Mouse (Mus musculus): ENCODE results near the gene Ttc36. TPM values are rescaled to one million over a fixed set of nuclear protein-coding genes. Genes with fewer than 3 reads are reported as not detected.
A peak's percentile ranks its signal among the peaks of the same experiment; 100 is the strongest.
"Not testable (repeated sequence)": the region's sequence is repeated elsewhere in the genome, so short reads cannot be mapped to it uniquely, and the experiment has no call there.

Gene Ttc36
- polyA plus RNA-seq, 2 experiments, result 40.4 to 72.0 TPM

DNA sequence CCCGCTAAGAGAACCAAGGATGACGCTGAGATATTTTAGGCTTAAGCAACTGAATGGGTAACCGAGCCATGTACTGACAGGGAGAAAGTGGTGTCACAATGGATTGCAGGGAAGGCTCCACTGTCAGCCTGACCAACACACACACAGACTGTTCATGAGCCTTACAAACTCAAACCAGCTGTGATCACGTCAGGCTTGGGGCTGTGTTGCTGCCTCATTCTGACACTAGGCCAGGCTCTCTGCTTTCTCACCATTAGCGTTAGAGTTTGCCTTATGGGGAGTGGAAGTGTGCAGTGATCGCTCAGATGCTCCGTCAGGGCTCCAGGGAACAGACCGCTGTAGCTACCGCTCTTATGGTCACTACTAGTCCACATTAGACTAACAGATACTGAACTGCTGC lies 10.0 kb downstream of the Ttc36 start:
- WGBS (ENCODE audit: insufficient replicate concordance), result 67% methylated on average over 9 of the region's 9 CpGs
- no peak overlapping the region for H3K4me3 ChIP-seq (ENCODE audit: insufficient read depth in 1 of 2, low read depth in 2 of 2, low read length in 2 of 2)
- H3K9ac ChIP-seq (replicated peaks), result no peak overlapping the region
- no peaks in the 10 kb centered on the region; the same call in 1 of the 2 replicates for H3K36me3 ChIP-seq (replicated peaks; ENCODE audit: control insufficient read depth, insufficient read depth, low read depth)
- H3K4me1 ChIP-seq (replicated peaks; ENCODE audit: control insufficient read depth in 2 of 2, insufficient read depth in 2 of 2, low read length in 1 of 2), result no peaks in the 10 kb centered on the region
- no peak overlapping the region for H3K27ac ChIP-seq
- ATAC-seq (ENCODE audit: insufficient read depth), result no peak
- no peak for TF ChIP-seq CTCF (IDR thresholded peaks at IDR 0.05; ENCODE audit: low read depth)
- TF ChIP-seq EP300 (IDR thresholded peaks at IDR 0.05; ENCODE audit: low read depth), result no peak
- H3K9me3 ChIP-seq (ENCODE audit: control insufficient read depth, low read length), result no peaks in the 10 kb centered on the region
- DNase-seq (ENCODE audit: low read depth in 3 of 3, low spot score in 3 of 3), result no peak
- H3K4me2 ChIP-seq (ENCODE audit: low read depth), result no peak overlapping the region
- H3K27me3 ChIP-seq (ENCODE audit: control insufficient read depth, insufficient read depth, low read length), result no peaks in the 10 kb centered on the region

- ATAC-seq (ENCODE audit: insufficient read depth) (peak; percentile 98), DNase-seq (ENCODE audit: low read depth in 3 of 3, low spot score in 3 of 3) (peak; percentile 89 to 93 (median 92))
- Histone ChIP-seq H3K27ac (no peak overlapping the region; the same call in 1 of the 2 replicates), H3K4me2 (ENCODE audit: low read depth) (peak overlapping the region; percentile 80), H3K4me1 (replicated peaks; ENCODE audit: control insufficient read depth in 2 of 2, insufficient read depth in 2 of 2, low read length in 1 of 2) (peaks cover 3 to 8% of the 10 kb centered on the region in 2 experiments), H3K4me3 (ENCODE audit: insufficient read depth in 1 of 2, low read depth in 2 of 2, low read length in 2 of 2) (peak overlapping the region; percentile 68 to 87), H3K9ac (replicated peaks) (peak overlapping the region; percentile 58), H3K27me3 (ENCODE audit: control insufficient read depth, insufficient read depth, low read length) (no peaks in the 10 kb centered on the region), H3K9me3 (ENCODE audit: control insufficient read depth, low read length) (no peaks in the 10 kb centered on the region), H3K36me3 (replicated peaks; ENCODE audit: control insufficient read depth, insufficient read depth, low read depth) (no peaks in the 10 kb centered on the region)
- under 1% methylated on average over 41 of the region's 41 CpGs for WGBS (ENCODE audit: insufficient replicate concordance)
- TF ChIP-seq CTCF (IDR thresholded peaks at IDR 0.05; ENCODE audit: low read depth) (peak; percentile 92), EP300 (IDR thresholded peaks at IDR 0.05; ENCODE audit: low read depth) (0 out of 2 replicates have a peak, but pooled peaks have one; percentile 18)
Measured at GRCm38 (mm10) chr9:44772750-44773651, 29.9 kb downstream of the Ttc36 start.

DNA sequence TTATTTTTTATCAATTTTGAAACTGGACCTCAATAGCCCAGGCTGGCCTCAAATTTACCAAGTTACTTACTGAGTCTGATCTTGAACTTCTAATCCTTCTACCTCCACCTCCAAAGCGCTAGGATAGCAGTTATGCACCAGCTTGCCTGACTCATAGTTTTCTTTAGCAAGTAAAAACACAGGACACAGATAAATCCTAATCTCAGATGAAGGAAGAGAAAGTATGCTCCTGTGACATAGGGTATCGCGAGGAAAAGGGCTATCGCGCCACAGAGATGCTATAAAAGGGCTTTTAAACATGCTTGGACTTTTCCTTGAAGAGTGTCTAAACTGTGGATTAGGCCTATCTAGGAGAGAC lies 30.5 kb downstream of the Ttc36 start:
- no peak for TF ChIP-seq CTCF (IDR thresholded peaks at IDR 0.05; ENCODE audit: low read depth)
- TF ChIP-seq EP300 (IDR thresholded peaks at IDR 0.05; ENCODE audit: low read depth), result no peak
- peak overlapping the region; percentile 13 for H3K4me2 ChIP-seq (ENCODE audit: low read depth)
- ATAC-seq (ENCODE audit: insufficient read depth) (peak; percentile 7; the same call in 1 of the 2 replicates), DNase-seq (ENCODE audit: low read depth in 3 of 3, low spot score in 3 of 3) (no peak)
- no peaks in the 10 kb centered on the region for H3K9me3 ChIP-seq (ENCODE audit: control insufficient read depth, low read length)
- peak overlapping the region; percentile 58 for H3K27ac ChIP-seq
- peaks cover 3 to 8% of the 10 kb centered on the region in 2 experiments for H3K4me1 ChIP-seq (replicated peaks; ENCODE audit: control insufficient read depth in 2 of 2, insufficient read depth in 2 of 2, low read length in 1 of 2)
- H3K27me3 ChIP-seq (ENCODE audit: control insufficient read depth, insufficient read depth, low read length), result no peaks in the 10 kb centered on the region
- no peaks in the 10 kb centered on the region for H3K36me3 ChIP-seq (replicated peaks; ENCODE audit: control insufficient read depth, insufficient read depth, low read depth)
- no peak overlapping the region; a peak in 1 of 4 replicates for H3K4me3 ChIP-seq (ENCODE audit: insufficient read depth in 1 of 2, low read depth in 2 of 2, low read length in 2 of 2)
- 17% methylated on average over 5 of the region's 5 CpGs for WGBS (ENCODE audit: insufficient replicate concordance)
- H3K9ac ChIP-seq (replicated peaks), result no peak overlapping the region

GRCm38 (mm10) chr9:44771376-44771775 lies 31.5 kb downstream of the Ttc36 start:
- H3K4me2 ChIP-seq (ENCODE audit: low read depth), result no peak overlapping the region
- no peak for ATAC-seq (ENCODE audit: insufficient read depth)
- WGBS (ENCODE audit: insufficient replicate concordance), result 81% methylated on average over 5 of the region's 5 CpGs
- TF ChIP-seq EP300 (IDR thresholded peaks at IDR 0.05; ENCODE audit: low read depth) (no peak), CTCF (IDR thresholded peaks at IDR 0.05; ENCODE audit: low read depth) (no peak)
- no peak overlapping the region for H3K4me3 ChIP-seq (ENCODE audit: insufficient read depth in 1 of 2, low read depth in 2 of 2, low read length in 2 of 2)
- no peak overlapping the region for H3K9ac ChIP-seq (replicated peaks)
- no peaks in the 10 kb centered on the region for H3K27me3 ChIP-seq (ENCODE audit: control insufficient read depth, insufficient read depth, low read length)
- no peak overlapping the region for H3K27ac ChIP-seq
- H3K9me3 ChIP-seq (ENCODE audit: control insufficient read depth, low read length), result no peaks in the 10 kb centered on the region
- DNase-seq (ENCODE audit: low read depth in 3 of 3, low spot score in 3 of 3), result no peak
- no peaks in the 10 kb centered on the region for H3K36me3 ChIP-seq (replicated peaks; ENCODE audit: control insufficient read depth, insufficient read depth, low read depth)
- peaks cover 4 to 8% of the 10 kb centered on the region in 2 experiments for H3K4me1 ChIP-seq (replicated peaks; ENCODE audit: control insufficient read depth in 2 of 2, insufficient read depth in 2 of 2, low read length in 1 of 2)

- peak overlapping the region; percentile 39; the same call in 1 of the 2 replicates for H3K27ac ChIP-seq
- H3K9ac ChIP-seq (replicated peaks); DNase-seq (ENCODE audit: low read depth in 3 of 3, low spot score in 3 of 3); H3K36me3 ChIP-seq (replicated peaks; ENCODE audit: control insufficient read depth, insufficient read depth, low read depth); H3K9me3 ChIP-seq (ENCODE audit: control insufficient read depth, low read length); H3K27me3 ChIP-seq (ENCODE audit: control insufficient read depth, insufficient read depth, low read length): not testable (repeated sequence)
- H3K4me1 ChIP-seq (replicated peaks; ENCODE audit: control insufficient read depth in 2 of 2, insufficient read depth in 2 of 2, low read length in 1 of 2), result peaks cover 6 to 16% of the 10 kb centered on the region in 2 experiments
- WGBS (ENCODE audit: insufficient replicate concordance), result 35% methylated on average over 7 of the region's 9 CpGs
- peak overlapping the region in 1 of 2 experiments; percentile 79; a peak in 3 of 4 replicates for H3K4me3 ChIP-seq (ENCODE audit: insufficient read depth in 1 of 2, low read depth in 2 of 2, low read length in 2 of 2)
- peak; percentile 7; the same call in 1 of the 2 replicates for ATAC-seq (ENCODE audit: insufficient read depth)
- H3K4me2 ChIP-seq (ENCODE audit: low read depth), result peak overlapping the region; percentile 95
Measured at GRCm38 (mm10) chr9:44768029-44768394, 34.9 kb downstream of the Ttc36 start.
